Mouse (Mus musculus) bone marrow, adult 2 months (tissue): Measurements from ENCODE around the gene Psmd12.

Experiments used
- CTCF ChIP-seq: fragments of 200-500 bp; IDR thresholded peaks from 2 replicates; pipeline ENCODE4 v1.5.1; 2011; ENCODE audit warnings: low read length, control low read depth; ENCODE audit not compliant: control insufficient read depth, insufficient read depth
- POLR2A ChIP-seq: fragments of 200-500 bp; IDR thresholded peaks from 2 replicates; pipeline ENCODE4 v1.6.1; 2011; ENCODE audit warnings: low read depth, mild to moderate bottlenecking, control low read depth, low read length, borderline replicate concordance; ENCODE audit not compliant: control insufficient read depth

DNA sequence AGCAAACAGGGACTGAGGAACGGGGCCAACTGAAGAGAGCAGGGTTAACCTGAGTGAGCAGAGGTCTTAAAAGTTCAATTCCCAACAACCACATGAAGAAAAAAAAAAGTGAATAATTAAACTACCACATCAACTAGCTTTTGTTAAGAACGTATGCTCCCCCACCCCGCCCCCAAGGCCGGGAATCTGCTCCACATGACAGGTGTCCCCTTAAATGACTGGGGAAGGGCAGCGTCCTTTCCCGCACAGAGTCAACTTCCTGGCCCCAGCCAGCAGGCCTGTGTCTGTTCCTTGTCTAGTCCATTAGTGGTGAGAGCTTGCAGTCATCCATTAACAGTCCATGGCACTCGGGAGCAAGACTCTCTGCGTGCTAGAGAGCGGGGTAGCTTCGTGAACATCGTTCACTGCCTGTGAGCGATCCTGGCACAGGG lies 16.0 kb upstream of the Psmd12 start:
- TF ChIP-seq CTCF (no peak), POLR2A (no peak)
